Mouse (Mus musculus) heart, postnatal 4 days (tissue): ENCODE measurements around the gene Vmn1r171. TPM values are rescaled to one million over a fixed set of nuclear protein-coding genes. Genes with fewer than 3 reads are reported as not detected.
"Not testable (repeated sequence)": the region's sequence is repeated elsewhere in the genome, so short reads cannot be mapped to it uniquely, and the experiment has no call there.

Experiments
- DNase-seq: peaks from one replicate; pipeline ENCODE4 v3.0.0; 2021
- total RNA-seq, 2 experiments: library from RNA; stranded (reverse); gene quantifications; 2 replicates each; pipeline ENCODE4 v1.2.3; 2021

Vmn1r171 gene
- total RNA-seq = not detected

- no peak for DNase-seq
Measured at GRCm38 (mm10) chr7:23630422-23630821, at the start of gene Vmn1r171. Gene Vmn1r171, plus strand, starts transcription at chr7:23630722.

GRCm38 (mm10) chr7:23605875-23606274 is 24.6 kb upstream of the Vmn1r171 start, which contains the start of gene Vmn1r170:
Gene Vmn1r170, plus strand, starts transcription at chr7:23606175.
- not testable (repeated sequence) for DNase-seq

- no peak for DNase-seq
Measured at GRCm38 (mm10) chr7:23658016-23658415, 27.5 kb downstream of the Vmn1r171 start, which contains the start of gene Vmn1r172. Gene Vmn1r172, plus strand, starts transcription at chr7:23658316.

Other genes with a start within 250 kb of the Vmn1r171 start
- gene Nlrp5, start 244.8 kb upstream of the Vmn1r171 start, total RNA-seq = under 1 TPM in 1 of 2 experiments, not detected in 1; 0.07 TPM
- not detected for gene Vmn1r167, start 123.5 kb upstream of the Vmn1r171 start, total RNA-seq
- not detected for gene Vmn1r168, start 91.0 kb upstream of the Vmn1r171 start, total RNA-seq
- not detected for gene Vmn1r169, start 55.2 kb upstream of the Vmn1r171 start, total RNA-seq
- not detected for gene Vmn1r170, start 24.5 kb upstream of the Vmn1r171 start, total RNA-seq
- gene Vmn1r172, start 27.6 kb downstream of the Vmn1r171 start, total RNA-seq = not detected
- gene Vmn1r173, start 70.0 kb downstream of the Vmn1r171 start, total RNA-seq = not detected
- not detected for gene Vmn1r174, start 121.5 kb downstream of the Vmn1r171 start, total RNA-seq
- not detected for gene Vmn1r175, start 179.9 kb downstream of the Vmn1r171 start, total RNA-seq
- gene Vmn1r176, start 206.7 kb downstream of the Vmn1r171 start, total RNA-seq = not detected
- gene Vmn1r177, start 235.7 kb downstream of the Vmn1r171 start, total RNA-seq = not detected